Mouse (Mus musculus): ENCODE measurements at regions not wholly inside any gene's neighbourhood (a gene's known extent, or its start where the extent isn't known, plus 50 kb on each side); places are given as distances from the start of the nearest gene placed in this dataset.

DNA sequence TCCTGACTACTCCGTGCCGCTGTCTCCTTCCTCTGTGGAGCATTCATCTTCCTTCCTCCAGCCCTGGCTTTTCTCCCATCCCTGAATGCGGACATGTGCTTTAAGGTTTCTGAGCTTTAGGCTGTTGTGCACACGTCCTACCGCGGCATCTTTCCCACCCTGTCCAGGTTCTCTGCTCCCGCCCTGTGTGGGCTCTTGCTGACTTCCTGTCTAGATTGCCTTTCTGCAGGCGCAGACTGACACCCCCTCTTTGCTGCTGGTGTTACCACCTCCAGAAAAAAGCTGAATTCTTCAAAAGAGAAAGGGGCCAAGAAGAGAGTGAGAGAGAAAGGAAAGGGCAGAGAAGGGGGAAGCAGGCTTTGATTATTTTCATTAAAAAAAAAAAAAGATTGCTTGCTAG, 167.7 kb upstream of the Klf4 start:
- DNase-seq (ENCODE audit: low spot score): peak; percentile 18

GRCm38 (mm10) chr4:55699161-55699560, 166.9 kb upstream of the Klf4 start:
- DNase-seq (ENCODE audit: low spot score): no peak

DNA sequence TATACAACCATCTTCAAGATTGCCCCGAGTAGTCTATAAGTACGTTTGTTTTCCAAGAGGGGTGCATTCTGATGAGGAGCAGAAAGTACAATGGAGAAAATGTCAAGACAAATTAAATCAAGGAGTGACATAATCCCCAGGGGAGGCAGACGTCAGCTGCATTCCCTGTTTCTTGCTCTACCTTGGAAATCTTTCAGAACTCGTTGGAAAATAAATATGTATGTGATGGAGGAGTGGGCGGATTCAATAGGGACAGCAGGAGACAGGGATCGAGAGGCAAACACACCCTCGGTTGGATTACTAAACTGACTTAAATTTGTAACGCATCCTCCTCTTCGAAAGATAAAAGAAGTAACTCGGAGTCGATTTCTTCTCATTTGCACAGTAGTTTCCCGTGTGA, 164.8 kb upstream of the Klf4 start:
- no peak for DNase-seq (ENCODE audit: low spot score)

GRCm38 (mm10) chr4:55696428-55696827, 164.2 kb upstream of the Klf4 start:
- no peak for DNase-seq (ENCODE audit: low spot score)

DNA sequence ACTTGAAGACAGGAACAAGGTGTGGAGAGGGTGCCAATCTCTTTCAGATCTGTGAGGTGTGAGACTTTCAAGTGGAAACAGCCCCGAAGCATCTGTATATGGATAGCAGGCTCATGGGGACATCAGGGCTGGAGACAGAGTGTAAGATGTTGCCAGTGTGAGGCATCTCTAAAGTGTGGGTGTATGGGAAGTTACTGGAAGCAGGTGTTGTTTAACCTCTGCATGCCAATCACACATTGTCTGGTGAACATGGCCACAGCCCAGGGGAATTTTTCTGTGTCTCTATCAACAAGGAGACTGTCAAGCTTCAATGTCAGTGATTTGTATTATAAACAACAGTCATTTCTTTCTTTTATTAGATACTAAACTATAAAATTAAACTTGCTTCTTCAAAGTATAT, 163.0 kb upstream of the Klf4 start:
- DNase-seq (ENCODE audit: low spot score): no peak

GRCm38 (mm10) chr4:55689479-55689878, 157.2 kb upstream of the Klf4 start:
- peak; percentile 74 for DNase-seq (ENCODE audit: low spot score)

DNA sequence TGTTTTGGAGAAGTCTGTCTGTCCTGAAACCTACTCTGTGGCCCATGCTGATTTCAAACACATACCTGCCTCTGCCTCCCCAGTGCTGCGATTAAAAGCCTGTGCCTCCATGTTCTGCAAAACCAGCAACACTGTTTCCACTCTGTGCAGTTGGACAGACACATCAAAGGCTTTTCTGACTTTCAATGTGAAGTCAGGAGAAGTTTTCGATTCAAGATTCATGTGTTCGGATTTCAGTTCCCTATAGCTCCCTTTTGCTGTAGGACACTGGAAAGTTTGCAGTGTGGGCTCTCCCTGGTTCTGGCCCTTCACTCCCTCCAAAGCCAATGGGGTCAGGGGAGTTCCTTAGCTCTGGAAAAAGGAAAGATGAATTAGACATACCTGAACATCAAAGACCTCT, 154.5 kb upstream of the Klf4 start:
- DNase-seq (ENCODE audit: low spot score): no peak

- peak; percentile 76 for DNase-seq (ENCODE audit: low spot score)
These were observed 140.0 kb upstream of the Klf4 start for GRCm38 (mm10) chr4:55672288-55672687.

DNA sequence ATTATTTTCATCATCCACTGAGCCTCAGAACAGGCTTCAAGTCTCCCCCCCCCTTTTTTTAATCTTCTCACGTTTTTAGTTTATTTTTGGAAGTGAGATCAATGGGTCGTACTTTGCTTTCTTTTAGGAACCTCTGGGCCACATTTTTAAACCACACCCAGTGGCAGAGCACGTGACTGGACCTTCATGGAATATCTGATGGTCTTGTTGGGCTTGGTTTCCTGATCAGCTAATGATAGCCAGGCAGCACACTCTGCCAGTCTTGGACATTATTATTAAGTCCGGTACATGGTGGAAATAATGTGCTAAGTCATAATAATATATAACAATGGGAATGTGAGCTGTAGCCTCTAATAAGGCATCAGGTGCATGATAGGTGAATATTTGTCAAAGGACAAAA, 138.0 kb upstream of the Klf4 start:
- DNase-seq (ENCODE audit: low spot score): peak; percentile 28

DNA sequence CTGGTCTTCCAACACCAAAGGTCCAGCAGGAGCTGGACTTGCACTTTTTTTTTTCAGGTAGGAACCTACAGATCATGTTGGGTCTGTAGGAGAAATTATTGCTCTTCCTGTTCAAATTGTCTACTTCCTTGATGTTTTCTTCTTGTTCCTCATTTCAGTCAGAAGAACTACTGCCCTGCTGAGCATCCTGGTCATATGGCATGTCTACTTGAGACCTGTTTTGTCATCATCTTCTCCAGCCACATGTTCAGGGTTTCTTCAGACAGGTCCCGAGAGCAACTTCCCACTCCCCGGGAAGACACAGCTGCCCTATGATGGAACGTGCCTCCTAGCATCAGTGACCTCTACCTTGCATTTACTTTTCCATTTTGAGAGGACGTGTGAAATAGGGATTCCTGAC, 132.6 kb upstream of the Klf4 start:
- DNase-seq (ENCODE audit: low spot score): no peak

DNA sequence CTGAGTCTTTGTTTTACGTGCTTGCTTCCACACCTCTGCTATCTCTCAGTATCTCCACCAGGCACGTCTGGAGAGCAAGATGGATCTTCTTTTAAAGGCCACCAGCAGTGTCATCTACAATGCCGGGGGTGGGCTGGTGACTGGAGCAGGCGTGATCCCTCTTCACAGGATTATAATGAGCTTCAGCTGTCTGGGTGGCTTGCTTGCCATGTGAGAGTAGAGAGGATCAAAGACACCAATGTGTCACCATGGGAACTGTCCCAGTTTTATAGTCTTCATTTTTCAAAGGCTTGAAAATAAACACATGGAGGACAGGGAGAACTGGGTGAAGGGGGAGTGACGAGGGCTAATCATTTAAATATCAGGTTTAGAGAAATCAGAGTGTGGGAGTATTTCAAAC, 131.6 kb upstream of the Klf4 start:
- no peak for DNase-seq (ENCODE audit: low spot score)

GRCm38 (mm10) chr4:55662041-55662440, 129.8 kb upstream of the Klf4 start:
- DNase-seq (ENCODE audit: low spot score): peak; percentile 80

DNA sequence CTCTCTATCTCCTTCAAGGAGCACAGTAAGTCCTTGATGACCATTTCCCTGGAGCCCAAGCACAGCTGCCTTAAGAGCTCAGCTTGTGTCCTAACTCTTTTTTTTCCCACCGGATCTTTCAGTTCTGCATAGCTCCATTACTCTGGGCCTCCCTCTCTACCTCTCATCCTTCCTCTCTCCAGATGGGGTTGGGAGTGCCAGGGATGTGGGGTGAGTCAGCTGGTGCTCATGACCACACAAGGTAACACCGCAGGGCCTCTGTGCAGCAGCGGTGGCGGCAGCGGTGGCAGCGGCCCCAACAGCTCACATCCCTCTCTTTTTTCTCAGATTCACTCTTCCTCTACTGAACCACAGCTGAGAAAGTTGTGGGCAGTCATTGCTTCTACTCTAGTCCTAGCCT, 126.6 kb upstream of the Klf4 start:
- DNase-seq (ENCODE audit: low spot score): no peak

DNA sequence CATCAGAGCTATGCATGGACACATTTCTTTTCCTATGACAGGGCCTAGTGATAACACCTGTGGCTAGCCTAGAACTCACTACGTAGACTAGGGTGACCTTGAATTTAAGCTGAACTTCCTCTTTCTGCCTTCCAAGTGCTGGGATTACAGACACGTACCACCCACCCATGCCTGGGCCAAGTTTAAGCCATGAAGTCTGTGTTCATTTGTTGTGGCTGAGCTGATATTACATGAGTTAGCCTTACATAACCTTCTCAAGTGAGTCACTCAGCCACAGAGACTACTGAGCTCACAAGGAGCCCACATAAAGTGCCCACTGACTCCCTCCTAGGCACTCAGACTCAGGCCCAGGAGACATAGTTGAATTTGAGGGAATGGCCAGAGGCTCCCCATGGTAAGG, 123.1 kb upstream of the Klf4 start:
- no peak for DNase-seq (ENCODE audit: low spot score)

- DNase-seq (ENCODE audit: low spot score): no peak
These were observed 120.4 kb upstream of the Klf4 start for GRCm38 (mm10) chr4:55652628-55653027.

- DNase-seq (ENCODE audit: low spot score): peak; percentile 67
These were observed 119.6 kb upstream of the Klf4 start for GRCm38 (mm10) chr4:55651811-55652410.

- peak; percentile 97 for DNase-seq (ENCODE audit: low spot score)
These were observed 118.9 kb upstream of the Klf4 start for GRCm38 (mm10) chr4:55651051-55651763.

DNA sequence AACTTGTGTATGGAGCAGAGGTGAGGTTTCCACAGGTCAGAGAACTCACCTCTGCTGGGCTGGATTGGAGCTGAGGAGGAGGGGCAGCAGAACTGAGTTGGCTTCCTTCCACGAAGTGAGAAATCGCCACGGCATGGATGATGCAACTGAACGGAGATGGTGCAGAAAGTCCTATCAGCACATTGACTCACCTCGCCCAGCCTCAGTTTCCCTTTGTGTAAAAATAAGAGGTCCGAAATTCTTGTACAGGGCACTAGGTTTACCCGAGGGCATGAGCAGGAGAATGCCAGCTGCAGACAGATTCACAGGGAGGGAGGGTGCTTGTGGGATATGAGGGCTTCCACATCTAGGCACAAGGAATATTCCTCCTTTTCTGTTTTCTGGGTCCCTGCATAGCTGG, 117.9 kb upstream of the Klf4 start:
- no peak for DNase-seq (ENCODE audit: low spot score)

DNA sequence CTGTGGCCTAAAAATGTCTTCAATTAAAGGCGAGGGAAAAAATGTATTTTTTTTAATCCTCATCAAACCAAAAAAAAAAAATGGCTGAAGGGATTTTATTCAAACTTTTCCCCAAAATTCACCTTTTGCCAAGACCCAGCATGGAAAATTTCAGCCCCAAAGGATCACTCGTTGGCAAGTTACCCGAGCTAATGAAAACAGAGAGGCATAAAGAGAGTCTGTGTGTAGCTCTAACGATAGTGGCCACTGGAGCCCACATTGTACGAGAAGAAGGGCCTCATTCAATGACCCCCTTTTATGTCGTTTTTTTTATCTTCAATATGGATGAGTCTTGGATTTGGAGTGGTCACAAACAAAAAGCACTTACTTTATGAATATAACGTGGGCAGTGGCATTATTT, 116.1 kb upstream of the Klf4 start:
- DNase-seq (ENCODE audit: low spot score): no peak

- no peak for DNase-seq (ENCODE audit: low spot score)
These were observed 113.2 kb upstream of the Klf4 start for GRCm38 (mm10) chr4:55645432-55645831.

- DNase-seq (ENCODE audit: low spot score): no peak
These were observed 112.6 kb upstream of the Klf4 start for GRCm38 (mm10) chr4:55644895-55645294.

DNA sequence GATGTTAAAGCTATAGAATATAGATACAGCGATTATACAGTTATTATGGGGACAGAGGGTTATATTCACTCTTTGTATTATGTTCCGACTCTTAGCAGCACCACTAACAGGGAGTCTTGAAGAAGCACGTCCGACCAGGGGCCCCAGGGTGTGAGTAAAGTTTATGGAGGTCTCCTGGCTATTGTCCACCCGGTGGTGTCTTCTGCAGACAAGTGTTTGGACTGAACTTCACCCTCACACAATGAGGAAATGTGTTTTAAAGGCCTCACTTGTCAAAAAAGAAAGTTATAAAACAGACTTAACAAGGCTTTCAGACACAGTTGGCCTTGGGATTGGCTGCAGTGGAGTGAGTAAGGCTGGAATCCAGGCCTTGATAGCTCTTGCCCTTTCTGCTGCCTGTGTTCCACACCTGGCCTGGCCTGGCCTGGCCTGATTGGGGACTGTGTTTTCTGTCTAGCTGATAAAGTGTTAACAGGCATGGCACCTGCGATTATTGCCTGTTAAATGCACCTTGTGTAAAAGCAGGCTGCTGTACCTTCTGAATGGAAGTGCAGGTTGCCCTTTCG, 102.8 kb upstream of the Klf4 start:
- no peak for DNase-seq (ENCODE audit: low spot score)

GRCm38 (mm10) chr4:55631157-55631556, 98.9 kb upstream of the Klf4 start:
- no peak for DNase-seq (ENCODE audit: low spot score)
